Mouse (Mus musculus): ENCODE measurements around the gene Ern2.

DNA sequence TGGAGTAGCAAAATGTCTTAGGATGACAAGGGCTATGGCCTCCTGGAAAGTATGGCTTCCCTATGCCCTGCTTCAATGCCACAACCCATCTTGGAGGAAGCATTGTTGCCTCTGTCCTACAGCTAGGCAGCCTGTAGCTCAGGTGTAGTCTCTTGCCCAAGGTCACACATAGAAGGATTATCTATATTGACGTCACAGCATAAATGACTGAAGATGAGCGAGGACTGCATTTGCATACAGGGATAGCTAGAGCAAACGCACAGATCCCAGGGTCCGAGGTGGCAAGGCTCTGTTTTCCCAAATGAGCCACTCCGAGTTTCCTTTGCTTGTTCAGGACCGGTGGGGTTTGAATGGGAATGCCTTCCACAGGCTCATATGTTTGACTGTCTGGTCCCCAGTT, 15.3 kb downstream of the Ern2 start:
- TF ChIP-seq E2F4 (IDR thresholded peaks at IDR 0.05; ENCODE audit: insufficient read depth) (no peak), POLR2A (IDR thresholded peaks at IDR 0.05; ENCODE audit: insufficient read length, low read depth) (no peak), POLR2AphosphoS2 (IDR thresholded peaks at IDR 0.05; ENCODE audit: insufficient read length, low read depth) (no peak), TCF12 (IDR thresholded peaks at IDR 0.05; ENCODE audit: insufficient read depth, poor library complexity, severe bottlenecking) (no peak), MAX (IDR thresholded peaks at IDR 0.05; ENCODE audit: low read depth) (no peak), USF1 (IDR thresholded peaks at IDR 0.05; ENCODE audit: low read depth) (no peak), SRF (IDR thresholded peaks at IDR 0.05; ENCODE audit: control insufficient read depth, insufficient read length, low read depth) (no peak), REST (IDR thresholded peaks at IDR 0.05; ENCODE audit: insufficient read depth, insufficient read length) (no peak), MYOG (IDR thresholded peaks at IDR 0.05; ENCODE audit: control insufficient read depth in 1 of 3, insufficient read depth in 1 of 3, insufficient read length in 2 of 3, low read depth in 2 of 3) (no peak), MYOD1 (IDR thresholded peaks at IDR 0.05; ENCODE audit: control insufficient read depth in 1 of 3, insufficient read length in 2 of 3, low read depth in 2 of 3) (no peak)

Data from myocyte (in vitro differentiated cells).